Mouse (Mus musculus): Measurements from ENCODE around the gene Dtx2.

The Dtx2 gene

DNA sequence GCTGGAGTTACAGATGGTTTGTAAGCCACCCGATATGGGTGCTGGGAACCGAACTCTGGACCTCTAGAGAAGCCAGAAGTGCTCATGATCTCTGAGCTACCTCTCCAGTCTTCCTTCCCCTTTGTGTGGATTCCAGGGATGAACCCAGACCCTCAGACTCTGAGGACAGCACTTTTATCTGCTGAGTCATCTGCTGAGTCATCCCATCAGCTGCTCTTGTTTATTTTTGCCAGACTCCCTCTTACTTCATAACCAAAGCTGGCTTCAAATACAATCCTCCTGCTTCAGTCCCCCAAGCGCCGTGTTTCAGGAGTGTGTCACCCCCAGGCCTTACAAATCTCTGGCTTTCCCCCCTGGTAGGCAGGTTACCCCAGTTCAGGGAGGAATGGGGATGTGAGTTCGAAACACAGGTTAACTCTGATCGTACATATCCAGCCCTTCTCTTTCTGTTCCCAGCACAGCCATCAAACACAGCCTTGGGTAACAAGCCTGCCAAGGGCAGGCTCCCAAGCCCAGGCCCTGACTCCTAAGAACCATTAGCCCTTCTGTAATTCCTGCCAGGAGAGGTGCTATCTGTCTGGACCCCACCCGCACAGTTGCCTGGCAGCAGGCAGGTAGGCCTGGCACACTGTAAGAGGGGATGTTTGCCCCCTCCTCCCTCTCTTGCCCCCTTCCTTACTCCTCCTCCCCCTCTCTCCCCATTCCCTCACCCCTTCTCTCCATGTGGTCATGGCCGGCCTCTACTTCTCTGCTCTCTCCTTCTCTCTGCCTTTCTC is 18.5 kb upstream of the Dtx2 start:
- DNase-seq (ENCODE audit: low read depth, low spot score) = peak; percentile 27

DNA sequence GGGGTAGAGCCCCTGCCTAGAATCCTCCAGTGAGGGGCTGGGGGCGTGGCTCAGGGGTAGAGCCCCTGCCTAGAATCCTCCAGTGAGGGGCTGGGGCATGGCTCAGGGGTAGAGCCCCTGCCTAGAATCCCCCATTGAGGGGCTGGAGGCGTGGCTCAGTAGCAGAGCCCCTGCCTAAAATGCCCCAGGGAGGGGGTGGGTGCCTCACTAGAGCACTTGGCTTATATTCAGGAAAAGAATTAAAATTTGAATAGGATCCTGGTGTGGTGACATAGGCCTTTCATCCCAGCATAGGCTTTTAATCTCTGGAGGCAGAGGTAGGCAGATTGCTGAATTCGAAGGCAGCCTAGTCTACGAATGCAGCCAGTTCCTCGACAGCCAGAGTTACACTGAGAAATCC is 15.2 kb upstream of the Dtx2 start:
- no peak for DNase-seq (ENCODE audit: low read depth, low spot score)

DNA sequence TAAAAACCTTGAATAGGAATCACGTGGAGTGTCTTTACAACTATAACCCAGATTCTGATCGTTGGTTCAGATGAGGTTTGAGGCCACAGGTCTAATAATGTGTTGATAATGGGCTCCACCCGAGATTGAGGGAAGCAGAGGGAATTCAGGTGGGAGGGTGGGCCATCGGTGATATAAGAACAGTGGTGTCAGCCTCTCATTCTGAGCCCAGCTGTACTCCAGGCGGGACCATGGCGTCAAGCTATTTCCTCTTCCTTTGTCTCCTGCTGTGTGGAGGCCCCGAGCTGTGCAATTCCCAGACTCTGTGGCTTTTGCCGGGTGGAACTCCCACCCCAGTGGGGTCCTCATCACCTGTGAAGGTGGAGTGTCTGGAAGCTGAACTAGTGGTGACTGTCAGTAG is 14.7 kb upstream of the Dtx2 start, which contains the start of gene Zp3:
TSS of gene Zp3 (plus strand) at position 196 of the 400 bp plus-strand sequence.
- no peak for DNase-seq (ENCODE audit: low read depth, low spot score)

DNA sequence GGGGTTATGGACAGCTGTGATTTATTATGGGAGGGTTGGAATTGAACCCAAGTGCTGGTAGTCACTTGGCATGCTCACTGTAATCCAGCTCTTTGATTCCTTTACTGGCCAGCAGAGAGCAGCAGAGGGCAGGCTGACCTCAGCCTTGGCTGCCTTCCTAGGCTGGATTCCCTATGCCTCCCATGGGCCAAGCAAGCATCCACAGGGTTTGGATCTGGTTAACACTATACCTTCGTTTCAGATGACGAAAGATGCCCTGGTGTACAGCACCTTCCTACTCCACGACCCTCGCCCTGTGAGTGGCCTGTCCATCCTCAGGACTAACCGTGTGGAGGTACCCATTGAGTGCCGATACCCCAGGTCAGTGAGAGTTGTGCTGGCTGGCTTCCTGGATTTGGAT is 12.2 kb upstream of the Dtx2 start:
- peak; percentile 90 for DNase-seq (ENCODE audit: low read depth, low spot score)

DNA sequence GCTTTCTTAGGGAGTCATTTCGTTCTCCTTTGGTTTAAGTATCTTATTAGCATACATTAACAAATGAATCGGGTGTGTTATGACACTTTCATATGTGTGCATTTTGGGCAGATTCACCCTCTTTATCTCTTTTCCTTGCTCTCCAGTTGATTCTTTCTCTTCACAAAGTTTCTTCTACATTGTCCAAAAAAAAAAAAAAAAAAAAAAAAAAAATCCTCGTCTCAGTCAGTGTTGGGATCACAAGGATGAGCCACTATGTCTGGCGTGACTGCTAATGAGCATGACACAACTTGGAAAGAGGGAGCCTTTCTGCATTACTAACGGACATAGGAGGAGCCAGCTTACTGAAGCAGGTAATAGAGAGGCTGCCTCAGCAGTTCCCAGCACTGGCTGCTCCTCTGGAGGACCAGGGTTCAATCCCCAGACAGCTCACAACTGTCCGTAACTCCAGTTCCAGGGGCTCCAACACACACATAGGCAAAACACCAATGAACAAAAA is 10.0 kb upstream of the Dtx2 start:
- no peak for DNase-seq (ENCODE audit: low read depth, low spot score)

DNA sequence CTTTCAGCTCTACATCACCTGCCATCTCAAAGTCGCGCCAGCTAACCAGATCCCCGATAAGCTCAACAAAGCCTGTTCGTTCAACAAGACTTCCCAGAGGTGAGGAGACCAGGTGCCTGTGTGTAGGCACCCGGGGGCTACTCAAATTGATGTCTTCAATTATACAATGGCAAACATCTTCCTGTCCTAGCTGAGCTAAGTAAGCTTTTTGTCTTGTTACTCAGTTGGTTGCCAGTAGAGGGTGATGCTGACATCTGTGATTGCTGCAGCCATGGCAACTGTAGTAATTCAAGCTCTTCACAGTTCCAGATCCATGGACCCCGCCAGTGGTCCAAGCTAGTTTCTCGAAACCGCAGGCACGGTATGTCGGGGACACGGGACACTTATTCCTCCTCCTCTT is 7.4 kb upstream of the Dtx2 start:
- peak; percentile 55 for DNase-seq (ENCODE audit: low read depth, low spot score)

DNA sequence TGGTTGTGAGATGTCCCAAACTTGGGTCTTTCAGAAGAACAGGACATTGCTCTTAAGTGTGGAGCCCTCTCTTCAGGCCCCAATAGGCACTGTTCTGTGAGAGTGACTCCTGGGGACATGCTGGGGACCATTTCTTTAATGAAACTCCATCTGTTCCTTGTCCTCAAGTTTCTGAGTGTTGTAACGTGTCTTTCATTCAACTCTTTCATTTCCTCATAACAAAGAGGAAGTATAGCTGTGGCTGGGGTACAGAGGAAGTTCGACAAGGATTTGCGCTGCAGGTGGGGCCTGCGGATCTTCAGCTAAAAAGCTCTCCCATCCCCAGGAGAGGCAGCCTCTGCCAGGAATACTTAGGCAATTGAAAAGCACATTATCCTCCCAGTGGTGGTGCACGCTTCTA is 4.0 kb upstream of the Dtx2 start:
- no peak for DNase-seq (ENCODE audit: low read depth, low spot score)

DNA sequence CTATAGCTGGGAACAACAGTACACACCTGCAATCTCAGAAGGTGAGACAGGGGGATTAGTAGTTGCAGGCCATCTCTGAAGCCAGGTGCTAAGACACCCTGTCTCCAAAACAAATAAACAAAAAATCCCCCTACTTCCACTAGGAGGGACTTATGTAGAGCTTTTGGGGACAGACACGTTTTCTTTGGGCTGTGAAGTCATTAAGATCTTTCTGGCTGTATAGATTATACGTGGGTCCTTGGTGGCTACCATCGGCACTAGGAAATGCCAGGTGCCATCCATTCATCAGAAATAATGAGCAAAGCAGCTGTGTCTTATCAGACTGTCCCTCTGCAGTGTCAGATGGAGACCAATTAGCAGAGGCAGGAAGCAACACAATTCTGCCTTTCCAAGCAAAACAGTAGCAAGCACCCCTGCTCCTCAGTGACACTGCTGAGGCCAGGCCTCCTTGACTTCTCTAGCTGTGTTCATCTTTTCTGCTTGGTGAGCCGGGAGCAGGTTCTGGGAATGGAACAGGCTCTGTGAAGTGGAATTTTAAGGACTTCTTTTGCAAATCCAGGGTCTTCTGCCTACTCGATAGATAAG is 1.1 kb upstream of the Dtx2 start:
- no peak for DNase-seq (ENCODE audit: low read depth, low spot score)

DNA sequence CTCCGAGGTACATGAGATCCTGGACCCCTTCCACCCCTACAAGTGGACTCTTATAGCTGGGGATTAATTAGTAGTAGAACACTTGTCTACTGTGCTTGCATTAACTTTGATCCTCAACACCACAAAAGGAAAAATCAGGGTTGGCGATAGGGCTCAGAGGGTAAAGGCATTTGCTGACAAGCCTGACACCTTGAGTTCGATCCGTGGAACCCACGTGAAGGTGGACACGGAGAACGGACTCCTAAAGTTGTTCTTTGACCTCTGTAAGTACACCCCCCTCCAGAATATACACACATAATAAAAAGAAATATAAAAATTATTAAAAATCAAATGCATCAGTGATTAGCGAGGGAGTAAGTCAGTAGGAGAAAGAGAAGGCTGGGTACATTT is 270 bp upstream of the Dtx2 start:
- DNase-seq (ENCODE audit: low read depth, low spot score) = no peak

DNA sequence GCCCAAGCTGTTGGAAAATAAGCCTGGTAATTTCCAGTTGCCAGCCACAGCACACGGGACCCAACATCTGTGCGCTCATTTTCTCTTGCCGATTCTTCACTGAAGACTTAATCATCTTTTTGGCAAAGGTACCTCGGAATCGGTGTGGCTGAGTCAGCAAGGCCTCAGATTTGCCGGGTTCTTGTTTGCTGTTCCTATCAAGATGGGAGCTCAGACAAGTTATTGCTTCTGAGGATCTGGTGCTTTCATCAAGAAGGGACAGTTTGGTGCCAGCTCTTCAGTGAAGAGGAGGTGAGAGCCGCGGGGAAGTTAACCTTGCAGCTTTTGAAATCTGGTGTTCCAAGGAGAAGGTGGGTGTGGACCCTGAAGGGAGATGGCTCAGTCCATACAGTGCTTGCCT is 1.6 kb downstream of the Dtx2 start:
- peak; percentile 71 for DNase-seq (ENCODE audit: low read depth, low spot score)

DNA sequence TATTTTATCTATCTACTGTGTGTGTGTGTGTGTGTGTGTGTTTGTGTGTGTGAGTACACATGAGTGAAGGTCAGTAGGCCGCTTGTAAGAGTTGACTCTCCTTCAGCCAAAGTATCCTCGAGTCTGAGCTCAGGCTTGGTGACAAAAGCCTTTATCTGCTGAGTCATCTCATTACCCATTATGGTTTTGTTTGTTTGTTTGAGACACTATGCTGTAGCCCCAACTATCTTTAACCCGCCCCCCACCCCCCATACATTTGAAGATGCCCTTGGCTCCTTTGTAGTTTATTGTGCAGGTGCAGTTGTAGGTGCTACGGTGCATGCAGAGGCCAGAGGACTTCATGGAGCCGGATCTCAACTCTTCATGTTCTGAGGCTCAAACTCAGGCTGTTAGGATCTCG is 6.6 kb downstream of the Dtx2 start:
- no peak for DNase-seq (ENCODE audit: low read depth, low spot score)

DNA sequence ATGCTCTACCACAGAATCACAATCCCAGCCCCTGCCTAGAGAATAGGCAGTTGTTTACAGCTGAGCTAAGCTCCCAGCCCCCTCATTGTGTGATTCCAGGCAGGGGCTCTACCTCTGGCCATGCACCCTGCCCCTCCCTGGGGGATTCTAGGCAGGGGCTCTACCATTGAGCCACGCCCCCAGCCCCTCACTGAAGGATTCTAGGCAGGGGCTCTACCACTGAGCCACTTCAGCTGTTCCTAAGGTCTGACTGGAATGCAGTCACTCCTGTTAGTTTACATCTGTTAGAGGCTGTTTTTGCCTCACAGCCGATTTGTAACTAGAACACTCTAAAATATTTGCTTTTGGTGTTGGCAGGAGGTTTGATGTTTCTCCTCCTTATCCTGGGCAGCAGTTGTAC is 7.7 kb downstream of the Dtx2 start:
- DNase-seq (ENCODE audit: low read depth, low spot score) = no peak

DNA sequence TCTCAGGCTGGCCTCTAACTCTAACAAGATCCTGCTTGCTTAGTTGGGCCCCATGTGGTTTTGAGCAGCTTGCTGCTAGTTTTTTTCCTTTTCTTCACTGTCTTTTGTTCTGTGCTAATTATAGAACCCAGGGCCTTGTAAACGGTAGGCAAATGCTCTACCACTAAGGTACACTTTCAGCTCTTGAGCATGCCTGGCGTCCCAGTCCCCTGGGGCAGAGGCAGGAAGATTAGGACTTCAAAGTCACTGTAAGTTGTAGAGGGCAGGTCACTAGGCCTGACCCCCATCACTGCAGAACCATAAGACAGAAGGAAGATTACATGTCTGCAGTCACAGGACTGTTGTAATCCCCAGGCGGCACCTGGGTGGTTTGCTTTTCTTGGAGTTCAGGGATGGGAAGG is 8.2 kb downstream of the Dtx2 start:
- no peak for DNase-seq (ENCODE audit: low read depth, low spot score)

DNA sequence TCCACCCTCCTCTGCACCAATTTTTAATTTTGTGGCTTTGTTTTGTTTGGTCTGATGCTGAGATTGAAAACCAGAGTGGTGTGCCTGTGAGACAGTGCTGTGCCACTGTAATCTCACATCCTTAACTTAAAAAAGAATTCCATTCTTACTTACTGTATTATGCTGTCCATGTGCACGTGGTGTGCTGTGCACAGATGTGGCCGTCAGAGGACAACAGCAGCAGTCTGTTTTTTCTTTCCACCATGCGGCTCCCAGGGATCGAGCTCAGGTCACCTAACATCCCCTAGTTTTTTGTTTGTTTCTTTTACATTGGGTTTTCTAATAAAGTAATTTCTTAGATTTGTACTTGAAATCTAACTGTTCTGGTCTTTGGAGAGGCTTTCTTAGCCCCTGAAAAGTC is 9.9 kb downstream of the Dtx2 start:
- no peak for DNase-seq (ENCODE audit: low read depth, low spot score)

DNA sequence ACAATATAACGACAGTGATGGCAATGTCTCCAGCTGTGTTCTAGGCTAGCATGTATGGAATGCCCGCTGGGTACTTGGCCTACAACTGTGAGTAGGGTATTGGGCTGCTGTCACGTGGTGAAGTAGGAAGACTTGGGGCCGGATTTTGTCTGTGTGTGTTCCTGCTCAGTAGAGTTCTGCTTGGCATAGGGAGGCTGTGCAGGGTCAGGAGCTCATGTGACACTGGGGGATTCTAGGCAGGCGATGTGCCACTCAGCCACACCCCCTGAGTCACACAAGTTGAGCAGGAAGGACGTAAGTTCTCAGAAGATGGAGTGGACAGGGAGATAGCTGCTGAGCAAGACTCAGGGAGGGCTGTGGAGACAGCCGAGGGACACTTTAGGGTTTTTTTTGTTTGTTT is 13.1 kb downstream of the Dtx2 start:
- DNase-seq (ENCODE audit: low read depth, low spot score) = peak; percentile 63

DNA sequence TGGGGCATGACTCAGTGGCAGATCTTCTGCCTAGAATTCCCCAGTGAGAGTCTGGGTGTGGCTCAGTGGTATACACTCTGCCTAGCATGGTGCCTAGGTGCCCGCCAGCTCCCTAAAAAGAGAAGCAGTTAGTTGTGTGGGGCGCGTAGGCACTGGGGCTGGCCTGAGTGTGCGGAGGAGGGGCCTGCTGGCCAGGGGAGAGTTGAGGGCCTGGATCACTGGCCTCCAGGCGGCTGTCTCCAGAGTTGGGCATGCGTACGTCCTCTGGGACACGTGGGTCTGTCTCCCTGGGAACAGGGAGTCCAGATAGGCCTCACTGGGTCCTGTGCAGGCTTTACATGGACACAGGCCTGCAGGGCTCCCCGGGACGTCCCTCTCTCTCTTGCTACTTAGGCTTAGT is 20.3 kb downstream of the Dtx2 start:
- DNase-seq (ENCODE audit: low read depth, low spot score) = peak; percentile 49

DNA sequence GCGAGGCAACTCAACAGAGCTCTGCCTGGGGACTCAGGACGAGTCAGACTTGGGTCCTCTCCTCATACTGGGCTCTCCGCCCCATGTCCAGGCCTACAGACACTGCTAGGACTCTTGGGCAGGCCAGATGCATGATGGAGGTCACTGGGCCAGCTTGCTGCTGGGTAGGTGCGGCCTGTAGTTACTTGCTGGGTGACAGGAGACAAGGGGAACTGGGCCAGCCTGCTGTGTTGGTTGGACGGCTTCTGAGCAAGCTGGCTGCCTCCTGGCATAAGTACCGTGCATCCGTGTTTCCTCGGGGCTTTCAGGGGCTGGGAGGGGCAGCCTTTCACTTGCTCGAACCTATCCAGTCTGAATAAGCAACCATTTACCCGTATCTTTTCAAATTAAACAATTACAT is 21.0 kb downstream of the Dtx2 start:
- peak; percentile 34 for DNase-seq (ENCODE audit: low read depth, low spot score)

DNA sequence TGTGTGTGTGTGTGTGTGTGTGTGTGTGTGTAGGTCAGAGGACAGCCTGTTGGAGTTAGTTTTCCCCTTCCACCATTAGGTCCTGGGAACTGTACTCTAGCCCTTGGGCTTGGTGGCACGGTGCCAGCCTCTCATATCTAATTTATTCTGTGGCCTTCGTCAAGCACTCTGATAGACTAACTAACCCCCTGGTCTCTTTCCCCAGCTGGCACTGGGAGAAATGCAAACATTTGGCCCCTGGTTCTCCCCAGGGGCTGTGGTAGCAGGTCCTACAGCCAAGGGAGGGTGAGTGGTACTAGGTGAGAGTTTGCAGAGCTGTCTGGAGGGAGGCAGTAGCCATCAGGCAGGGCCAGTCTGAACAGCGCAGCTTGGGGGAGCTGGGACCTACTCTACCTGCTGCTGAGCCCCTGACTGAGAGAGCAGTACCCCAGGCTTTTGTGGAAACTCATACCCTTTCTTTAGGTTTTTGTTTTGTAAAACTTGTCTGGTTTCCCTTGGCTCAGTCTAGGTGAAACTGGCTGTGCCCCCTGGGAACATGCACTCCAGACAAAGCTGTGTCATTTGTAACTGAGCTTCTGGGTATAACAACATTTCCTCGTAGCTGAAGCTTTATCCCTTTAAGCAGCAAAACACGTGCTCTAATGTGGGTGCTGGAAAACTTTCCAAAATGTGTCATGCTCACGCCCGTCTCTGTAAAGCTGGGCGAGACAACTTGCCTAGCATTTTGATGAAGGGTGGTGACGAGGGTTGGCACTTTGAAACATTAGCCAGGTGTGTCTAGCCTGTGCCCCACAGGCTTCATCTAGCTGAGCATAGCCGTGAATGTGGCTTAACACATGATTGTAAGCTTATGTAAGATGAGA is 21.6 kb downstream of the Dtx2 start:
- peak; percentile 38 for DNase-seq (ENCODE audit: low read depth, low spot score)

DNA sequence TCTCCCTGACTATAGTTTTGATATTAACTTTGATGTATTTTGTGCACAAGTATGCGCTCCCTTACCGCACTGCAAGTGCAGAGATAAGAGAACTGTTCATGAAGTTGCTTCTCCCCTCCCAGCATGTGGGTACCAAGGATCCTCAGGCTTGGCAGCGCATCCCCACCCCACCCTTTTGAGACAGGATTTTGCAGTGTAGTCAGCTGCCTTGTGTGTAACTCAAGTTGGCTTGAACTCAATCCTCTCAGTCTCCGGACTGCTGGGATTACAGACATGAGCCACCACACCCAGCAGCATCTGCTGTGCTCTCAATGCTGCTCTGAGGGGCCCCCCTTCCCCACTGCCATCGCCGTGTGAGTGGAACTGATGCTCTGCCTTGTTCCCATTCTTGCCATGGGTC is 22.7 kb downstream of the Dtx2 start:
- peak; percentile 27 for DNase-seq (ENCODE audit: low read depth, low spot score)

DNA sequence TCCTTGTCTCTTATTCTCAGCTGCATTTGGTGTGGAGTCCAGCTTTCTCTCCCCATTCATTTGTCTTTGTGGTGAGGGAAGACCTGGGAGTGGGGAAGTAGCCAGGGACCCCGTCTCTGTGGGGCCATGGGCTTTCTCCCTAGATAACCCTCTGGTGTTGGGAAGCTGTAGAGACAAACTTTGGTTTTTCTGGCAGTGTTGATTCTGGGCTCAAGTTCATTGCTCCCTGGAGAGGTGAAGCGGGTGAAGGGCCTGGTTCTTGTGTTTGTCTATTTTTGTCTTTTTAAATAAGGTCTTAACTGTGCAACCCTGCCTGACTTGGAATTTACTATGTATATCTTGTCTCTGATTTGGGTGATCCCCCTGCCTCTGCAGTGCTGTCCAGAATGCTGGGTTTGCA is 24.1 kb downstream of the Dtx2 start:
- no peak for DNase-seq (ENCODE audit: low read depth, low spot score)

DNA sequence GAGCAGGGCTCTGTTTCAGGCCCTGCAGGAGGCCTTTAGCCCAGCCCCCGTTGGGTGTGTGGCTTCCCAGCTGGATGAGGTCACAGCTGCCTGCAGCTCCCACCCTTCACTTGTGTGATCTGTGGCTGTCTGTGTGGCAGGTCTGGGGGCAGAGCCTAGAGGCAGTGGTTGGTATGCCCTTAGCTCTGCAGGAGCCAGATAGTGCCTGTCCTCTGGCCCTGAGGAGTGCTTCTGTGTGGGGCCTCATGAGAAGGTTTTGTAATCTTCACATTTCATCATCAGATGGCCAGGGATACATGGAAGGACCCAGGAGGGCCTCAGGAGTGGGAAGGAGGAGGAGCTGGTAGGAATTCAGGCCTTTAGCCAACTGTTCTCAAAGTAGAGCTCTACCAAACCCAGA is 25.3 kb downstream of the Dtx2 start:
- peak; percentile 47 for DNase-seq (ENCODE audit: low read depth, low spot score)

DNA sequence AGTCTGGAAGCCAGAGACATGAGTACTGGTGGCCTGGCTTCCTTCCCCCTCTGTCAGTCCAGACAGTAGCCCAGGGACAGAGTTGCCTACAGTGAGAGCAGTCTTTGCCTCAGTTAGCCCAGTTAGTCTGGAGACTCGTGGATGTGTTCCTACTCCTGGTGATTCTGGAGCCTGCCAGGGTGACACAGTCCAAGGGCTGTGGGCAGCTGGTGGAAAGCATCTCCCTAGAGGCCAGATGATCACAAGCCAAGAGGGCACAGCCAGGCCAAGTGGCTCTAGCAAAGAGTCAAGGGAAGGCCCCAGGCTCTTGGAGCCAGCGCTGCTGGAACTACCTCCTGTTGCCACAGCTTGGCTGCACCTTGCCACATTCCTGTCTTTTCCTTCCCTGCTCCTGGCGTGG is 31.1 kb downstream of the Dtx2 start:
- DNase-seq (ENCODE audit: low read depth, low spot score) = no peak

DNA sequence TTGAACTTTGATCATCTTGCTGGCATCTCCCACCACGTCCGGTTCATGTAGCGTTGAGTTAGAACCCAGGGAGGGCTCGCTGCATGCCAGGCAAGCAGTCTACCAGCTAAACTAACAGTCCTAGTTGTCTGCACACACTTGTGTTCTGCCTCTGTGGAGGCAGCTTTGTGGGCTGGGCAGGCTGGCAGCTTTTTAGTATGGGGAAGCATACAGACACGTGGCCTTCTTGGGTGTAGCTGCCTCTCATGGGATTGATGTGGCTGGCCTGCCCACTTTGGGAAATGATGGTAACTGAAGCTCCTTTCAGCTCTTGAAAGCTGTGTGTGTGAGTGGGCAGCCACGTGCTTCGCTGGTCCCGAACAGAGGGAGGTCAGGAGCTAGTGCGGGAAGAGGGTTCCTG is 32.3 kb downstream of the Dtx2 start:
- no peak for DNase-seq (ENCODE audit: low read depth, low spot score)

Measured in 3T3-L1 (cell line).